In genomic region chr16:92381092-92381491, GRCm38 (mm10) we compare ENCODE assay signal across 22 mouse cellular contexts. TPM values are rescaled to one million over a fixed set of nuclear protein-coding genes. Genes with fewer than 3 reads are reported as not detected.
"Had no signal": no experiment of that assay in that cellular context is flagged by ENCODE, and none has a peak within 500 bp of the region (broad histone marks: within the 10 kb centered on the region; RNA-seq: fewer than 3 reads in every experiment).

No protein-coding gene starts in this region.

- DNase-seq: retina, postnatal 1 day; right cerebral cortex, adult 18-20 months; right cerebral cortex, postnatal 14 days; right cerebral cortex, postnatal 25 days; right cerebral cortex, postnatal 4 days; spleen, adult 18-20 months; thymus, adult 18-20 months; thymus, adult 2 months; thymus, postnatal 14 days; thymus, postnatal 25 days; thymus, postnatal 36 days; thymus, postnatal 4 days had no signal

- H3K27ac ChIP-seq: neural tube, embryonic 12.5 days; neural tube, embryonic 13.5 days; neural tube, embryonic 15.5 days; stomach, embryonic 15.5 days had no signal

- H3K4me1 ChIP-seq: neural tube, embryonic 12.5 days had no signal

- H3K36me3 ChIP-seq: neural tube, embryonic 12.5 days; neural tube, embryonic 13.5 days; neural tube, embryonic 15.5 days; stomach, embryonic 15.5 days had no signal

- H3K9ac ChIP-seq: neural tube, embryonic 12.5 days; neural tube, embryonic 13.5 days; neural tube, embryonic 15.5 days; stomach, embryonic 15.5 days had no signal

- H3K27me3 ChIP-seq: neural tube, embryonic 12.5 days; neural tube, embryonic 13.5 days; neural tube, embryonic 15.5 days; stomach, embryonic 15.5 days had no signal

- H3K9me3 ChIP-seq: neural tube, embryonic 12.5 days; neural tube, embryonic 13.5 days; neural tube, embryonic 15.5 days; stomach, embryonic 15.5 days had no signal

- H3K4me2 ChIP-seq: neural tube, embryonic 12.5 days; neural tube, embryonic 13.5 days; neural tube, embryonic 15.5 days; stomach, embryonic 15.5 days had no signal

- H3K4me3 ChIP-seq: neural tube, embryonic 12.5 days; neural tube, embryonic 13.5 days; neural tube, embryonic 15.5 days; stomach, embryonic 15.5 days had no signal

RNA-seq across cellular contexts. Expression of gene Kcne1, which starts 21.8 kb away (rescaled TPM):
- total RNA-seq: neutrophil, adult 5-6 weeks had no signal
- polyA plus RNA-seq: neural tube, embryonic 12.5 days; neural tube, embryonic 13.5 days; small intestine, adult 2 months; spleen, adult 2 months had no signal

RNA-seq across cellular contexts. Expression of gene Fam243, which starts 59.9 kb away (rescaled TPM):
- total RNA-seq: neutrophil, adult 5-6 weeks had no signal
- polyA plus RNA-seq: neural tube, embryonic 12.5 days; neural tube, embryonic 13.5 days; neural tube, embryonic 14.5 days; neural tube, embryonic 15.5 days; small intestine, adult 2 months; spleen, adult 2 months; stomach, embryonic 14.5 days; stomach, embryonic 15.5 days; urinary bladder, adult 2 months had no signal
